Mouse (Mus musculus) inflammation-experienced regulatory T-cells, adult 6 months (primary cell): ENCODE measurements around the gene Cct3. TPM values are rescaled to one million over a fixed set of nuclear protein-coding genes. Genes with fewer than 3 reads are reported as not detected.
A peak's percentile ranks its signal among the peaks of the same experiment; 100 is the strongest.
"Not testable (repeated sequence)": the region's sequence is repeated elsewhere in the genome, so short reads cannot be mapped to it uniquely, and the experiment has no call there.

ENCODE experiments used
- ATAC-seq: one replicate; pipeline ENCODE4 v1.8.0; 2017
- polyA plus RNA-seq, 3 experiments: library from polyadenylated mRNA; unstranded; fragments of 100-300 nt; shearing (Covaris generic); gene quantifications; one replicate each; pipeline ENCODE4 v1.2.1; 2017

Cct3 gene
- polyA plus RNA-seq, 3 experiments from 2014 or later, result 157 to 218 (median 188) TPM

- ATAC-seq, result not testable (repeated sequence)
Measured at GRCm38 (mm10) chr3:88295272-88295671, 1.6 kb upstream of the Cct3 start.

- no peak for ATAC-seq
Measured at GRCm38 (mm10) chr3:88296110-88296560, 781 bp upstream of the Cct3 start.

- peak; percentile 25 for ATAC-seq
Measured at GRCm38 (mm10) chr3:88297321-88297851, 470 bp downstream of the Cct3 start.

- no peak for ATAC-seq
Measured at GRCm38 (mm10) chr3:88299172-88299571, 2.3 kb downstream of the Cct3 start.

- peak; percentile 98 for ATAC-seq
Measured at GRCm38 (mm10) chr3:88324951-88325405, 28.1 kb downstream of the Cct3 start, which contains the start of gene Glmp. Gene Glmp (plus strand): TSS chr3:88325023.

- no peak for ATAC-seq
Measured at GRCm38 (mm10) chr3:88328956-88329355, 32.0 kb downstream of the Cct3 start.

GRCm38 (mm10) chr3:88331282-88331681 is 34.4 kb downstream of the Cct3 start:
- ATAC-seq, result no peak

GRCm38 (mm10) chr3:88334029-88334658 is 37.2 kb downstream of the Cct3 start:
- ATAC-seq, result no peak

GRCm38 (mm10) chr3:88334902-88335435 is 38.1 kb downstream of the Cct3 start:
- ATAC-seq, result no peak

GRCm38 (mm10) chr3:88335436-88336053 is 38.6 kb downstream of the Cct3 start:
- ATAC-seq, result peak; percentile 9

- ATAC-seq, result peak; percentile 96
Measured at GRCm38 (mm10) chr3:88336058-88337013, 39.4 kb downstream of the Cct3 start, which contains the start of the genes Tmem79 and Smg5. Gene Tmem79 (minus strand): TSS chr3:88336148. Gene Smg5 (plus strand): TSS chr3:88336260.

- peak; percentile 34 for ATAC-seq
Measured at GRCm38 (mm10) chr3:88337367-88338020, 40.6 kb downstream of the Cct3 start.

GRCm38 (mm10) chr3:88338316-88338715 is 41.4 kb downstream of the Cct3 start:
- no peak for ATAC-seq

- no peak for ATAC-seq
Measured at GRCm38 (mm10) chr3:88339006-88339405, 42.1 kb downstream of the Cct3 start.

- no peak for ATAC-seq
Measured at GRCm38 (mm10) chr3:88350732-88351131, 53.8 kb downstream of the Cct3 start.

GRCm38 (mm10) chr3:88352907-88353306 is 56.0 kb downstream of the Cct3 start:
- no peak for ATAC-seq

GRCm38 (mm10) chr3:88354396-88355165 is 57.7 kb downstream of the Cct3 start:
- ATAC-seq, result no peak

GRCm38 (mm10) chr3:88359584-88359983 is 62.7 kb downstream of the Cct3 start:
- ATAC-seq, result no peak

GRCm38 (mm10) chr3:88359989-88360388 is 63.1 kb downstream of the Cct3 start:
- no peak for ATAC-seq

GRCm38 (mm10) chr3:88361096-88361495 is 64.2 kb downstream of the Cct3 start:
- ATAC-seq, result no peak
